Mouse (Mus musculus) cerebellum, postnatal 10 days (tissue): ENCODE measurements around the gene Gm20388.

ENCODE experiments used
- DNase-seq, 2 experiments: peaks; one replicate each; pipeline ENCODE4 v3.0.0; 2021; ENCODE audit warnings: mixed read lengths in 2 of 2

Gene Gm20388

DNA sequence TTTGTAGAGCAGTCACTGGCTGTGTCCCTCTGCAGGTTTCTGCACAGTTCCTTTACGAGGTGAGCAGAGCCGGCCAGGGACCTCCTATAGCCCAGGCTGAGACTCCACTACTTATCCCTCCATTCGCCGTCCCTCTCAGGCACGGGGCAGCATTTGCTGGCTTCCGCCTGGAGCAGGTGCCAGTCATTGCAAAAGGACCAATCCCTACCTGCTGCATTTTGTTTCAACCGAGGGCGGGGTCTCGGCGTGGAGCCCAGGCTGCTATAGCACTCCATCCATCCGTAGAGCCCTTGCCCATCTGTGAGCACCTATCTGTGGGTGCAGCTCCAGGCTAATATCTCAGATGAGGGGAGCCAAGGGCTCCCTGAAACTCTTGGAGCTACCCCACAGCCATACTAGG lies 2759.4 kb downstream of the Gm20388 start:
- peak in 1 of 2 experiments; percentile 52 for DNase-seq

DNA sequence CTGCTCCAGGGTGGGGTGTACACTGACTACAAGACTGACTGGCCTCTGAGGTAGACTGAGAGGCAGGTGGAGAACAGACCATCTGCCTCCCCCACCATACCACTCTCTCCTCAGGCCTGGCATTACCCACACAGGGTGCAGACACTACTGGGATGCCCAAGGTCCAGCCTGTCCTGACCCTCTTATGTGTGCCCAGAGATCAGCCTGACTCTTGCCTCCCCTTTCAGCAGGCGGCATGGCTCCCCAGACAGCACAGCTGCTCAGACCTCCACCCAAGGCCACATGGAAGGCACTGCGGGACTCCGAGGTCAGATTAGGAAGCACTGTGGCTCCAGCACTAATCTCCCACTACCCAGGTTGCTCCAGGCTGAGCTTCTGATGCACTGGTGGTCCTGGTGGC lies 2760.1 kb downstream of the Gm20388 start:
- no peak for DNase-seq

DNA sequence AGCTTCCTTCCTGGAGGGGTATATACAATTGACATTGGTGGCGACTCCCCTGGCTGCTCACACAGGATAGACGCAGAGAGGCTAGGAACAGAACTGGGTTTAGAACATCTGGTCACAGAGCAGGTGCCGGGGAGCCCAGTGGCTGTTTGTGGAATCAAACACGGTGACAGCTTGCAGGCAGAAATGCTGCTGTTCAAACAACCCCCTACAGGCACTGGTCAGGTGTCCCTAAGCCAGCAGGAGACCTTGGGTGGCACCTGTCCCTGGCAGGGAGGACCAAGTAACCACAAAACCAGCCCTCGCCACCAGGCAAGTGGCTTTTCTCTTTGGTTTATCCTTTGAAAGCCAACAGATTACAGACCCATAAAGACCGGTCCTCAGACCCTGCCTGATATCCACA lies 2761.3 kb downstream of the Gm20388 start:
- peak in 1 of 2 experiments; percentile 47 for DNase-seq

DNA sequence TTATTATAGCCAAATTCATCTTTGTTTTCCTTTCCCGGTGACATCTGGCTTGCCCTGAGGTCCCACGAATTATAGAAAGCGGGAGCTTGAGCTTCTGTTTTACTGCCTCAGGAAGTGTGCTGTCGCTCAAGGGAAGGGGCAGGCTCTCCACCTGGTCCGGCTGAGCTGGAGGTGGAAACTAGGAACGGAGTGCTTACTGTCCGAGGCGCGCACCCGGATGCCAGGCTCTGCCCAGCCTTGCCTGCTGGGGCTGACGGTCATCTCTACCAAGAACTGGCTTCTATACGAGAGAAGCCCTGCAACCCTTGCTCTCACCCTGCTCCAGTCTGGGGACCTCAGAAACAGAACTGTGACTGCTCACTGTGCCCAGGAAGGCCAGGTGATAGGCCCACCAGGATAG lies 2763.3 kb downstream of the Gm20388 start:
- DNase-seq: peak; percentile 57 to 59

DNA sequence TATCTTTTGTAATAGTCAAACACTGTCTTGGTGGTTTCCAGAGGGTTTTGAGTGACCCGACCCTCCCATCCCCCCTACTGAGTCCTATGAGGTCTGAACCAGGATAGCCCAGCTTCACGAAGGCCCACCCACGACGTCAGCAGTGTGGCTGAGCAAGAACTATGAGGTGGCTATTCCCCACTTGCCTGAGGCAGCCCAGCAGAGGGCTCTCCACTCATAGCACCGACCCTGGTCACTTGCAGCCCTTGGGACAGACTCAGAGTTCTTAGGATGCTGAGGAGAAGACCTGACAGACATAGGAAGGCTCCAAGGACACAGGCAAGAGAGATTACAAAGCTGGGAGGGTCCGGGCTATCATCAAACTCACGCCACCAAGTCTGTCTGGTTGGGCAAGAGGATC lies 2764.4 kb downstream of the Gm20388 start:
- DNase-seq: peak; percentile 62 to 67

DNA sequence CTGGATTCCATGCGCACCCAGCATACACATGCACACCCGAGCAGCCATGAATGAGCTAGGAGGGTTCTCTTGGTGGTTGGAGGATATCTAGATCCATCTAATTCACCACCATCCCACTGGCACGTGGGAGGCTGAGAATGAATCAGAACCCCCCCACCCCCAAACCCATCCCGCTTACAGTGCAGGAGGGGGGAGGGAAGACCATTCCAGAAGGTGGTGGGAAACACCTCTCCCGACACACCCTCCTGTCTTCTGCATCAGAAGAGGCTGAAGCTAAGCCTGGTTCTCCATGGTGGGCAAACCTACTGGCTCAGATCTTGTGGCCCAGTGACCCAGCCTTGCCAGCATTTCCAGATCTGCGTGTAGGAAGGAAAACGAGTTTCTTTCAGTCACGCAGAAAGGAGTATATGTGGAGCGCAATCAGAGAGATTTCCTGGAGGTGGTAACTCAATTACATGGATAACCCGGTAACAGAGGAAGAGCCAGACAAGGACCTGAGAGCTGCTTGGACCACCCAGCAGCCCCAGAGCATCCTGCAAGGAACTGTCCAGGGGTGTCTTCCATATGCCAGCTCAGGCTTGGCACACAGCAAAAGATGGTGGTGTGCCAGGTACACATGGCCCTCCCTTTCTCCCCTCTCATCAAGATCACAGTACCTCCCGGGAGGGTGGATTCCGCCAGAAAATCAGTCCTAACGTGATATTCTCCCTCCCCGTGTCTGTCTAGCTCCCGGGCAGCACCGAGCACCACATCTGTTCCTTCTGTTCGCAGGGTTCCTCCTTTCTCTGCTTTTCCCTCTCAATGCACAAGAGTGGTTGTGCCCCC lies 2765.2 kb downstream of the Gm20388 start:
- DNase-seq: peak; percentile 75 to 87

DNA sequence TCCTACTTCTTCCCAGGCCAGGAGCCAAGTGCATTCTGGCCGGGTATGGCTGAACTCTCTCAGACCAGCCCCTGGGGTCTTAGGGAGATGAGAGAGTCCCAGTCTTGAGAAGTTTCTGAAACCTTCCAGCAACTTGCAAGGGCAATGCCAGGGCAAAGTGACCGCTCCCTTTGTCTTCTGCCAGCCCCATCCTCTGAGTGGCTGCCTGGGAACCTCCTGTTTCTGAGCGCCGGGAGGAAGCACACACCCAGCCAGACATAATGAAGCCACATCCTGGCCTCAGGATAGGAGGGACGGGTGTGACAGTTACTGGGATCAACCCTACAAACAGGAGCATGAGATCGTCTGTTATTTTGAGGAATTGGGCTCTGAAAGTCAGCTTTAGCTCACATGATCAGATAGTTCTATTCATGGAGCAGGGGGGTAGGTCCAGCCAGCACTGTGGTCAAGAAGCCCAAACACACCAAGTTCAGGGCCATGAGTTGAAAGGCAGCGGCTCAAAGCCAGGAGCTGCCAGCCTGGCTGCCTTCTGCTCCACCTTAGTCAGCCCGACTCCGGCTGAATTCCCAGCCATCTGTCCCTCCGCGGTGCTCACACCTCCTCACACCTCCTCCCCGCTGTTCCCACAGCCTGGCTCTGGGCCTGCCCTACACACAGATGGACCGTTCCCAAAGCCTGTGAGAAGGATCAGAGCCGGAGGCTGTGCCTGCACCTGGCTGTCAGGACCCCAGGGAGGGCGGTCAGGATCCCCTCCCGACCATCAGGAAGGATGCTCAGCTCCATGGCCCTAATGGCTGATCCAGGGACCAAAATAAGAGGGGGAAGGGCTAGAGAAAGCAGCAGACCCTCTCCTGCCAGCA lies 2766.2 kb downstream of the Gm20388 start:
- DNase-seq: peak; percentile 97 to 98

DNA sequence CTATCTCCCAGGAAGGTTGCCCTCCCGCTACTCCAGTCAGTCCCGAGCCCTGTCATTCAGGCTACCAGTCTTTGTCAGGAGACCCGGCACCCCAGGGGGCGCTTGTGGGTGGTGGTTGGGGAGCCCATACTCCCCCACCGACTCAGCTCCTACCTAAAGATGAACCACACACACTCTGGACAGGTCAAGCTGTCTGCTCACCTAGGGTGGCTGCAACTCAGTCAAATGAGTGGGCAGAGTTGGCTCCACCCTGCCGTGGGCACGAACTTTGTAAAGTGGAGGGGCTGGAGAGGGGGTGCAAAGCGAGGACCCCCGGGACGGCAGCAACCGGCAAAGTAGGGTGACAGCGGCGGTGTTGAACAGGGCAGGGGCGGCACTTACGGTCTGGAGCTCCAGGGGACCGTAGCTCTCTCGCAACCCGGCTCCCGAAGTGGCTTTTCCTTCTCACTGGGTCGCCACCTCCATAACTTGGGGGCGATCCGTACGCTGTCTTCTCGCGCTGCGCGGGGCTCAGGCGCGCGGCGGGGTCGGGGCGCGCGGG lies 2766.9 kb downstream of the Gm20388 start:
- DNase-seq: no peak

DNA sequence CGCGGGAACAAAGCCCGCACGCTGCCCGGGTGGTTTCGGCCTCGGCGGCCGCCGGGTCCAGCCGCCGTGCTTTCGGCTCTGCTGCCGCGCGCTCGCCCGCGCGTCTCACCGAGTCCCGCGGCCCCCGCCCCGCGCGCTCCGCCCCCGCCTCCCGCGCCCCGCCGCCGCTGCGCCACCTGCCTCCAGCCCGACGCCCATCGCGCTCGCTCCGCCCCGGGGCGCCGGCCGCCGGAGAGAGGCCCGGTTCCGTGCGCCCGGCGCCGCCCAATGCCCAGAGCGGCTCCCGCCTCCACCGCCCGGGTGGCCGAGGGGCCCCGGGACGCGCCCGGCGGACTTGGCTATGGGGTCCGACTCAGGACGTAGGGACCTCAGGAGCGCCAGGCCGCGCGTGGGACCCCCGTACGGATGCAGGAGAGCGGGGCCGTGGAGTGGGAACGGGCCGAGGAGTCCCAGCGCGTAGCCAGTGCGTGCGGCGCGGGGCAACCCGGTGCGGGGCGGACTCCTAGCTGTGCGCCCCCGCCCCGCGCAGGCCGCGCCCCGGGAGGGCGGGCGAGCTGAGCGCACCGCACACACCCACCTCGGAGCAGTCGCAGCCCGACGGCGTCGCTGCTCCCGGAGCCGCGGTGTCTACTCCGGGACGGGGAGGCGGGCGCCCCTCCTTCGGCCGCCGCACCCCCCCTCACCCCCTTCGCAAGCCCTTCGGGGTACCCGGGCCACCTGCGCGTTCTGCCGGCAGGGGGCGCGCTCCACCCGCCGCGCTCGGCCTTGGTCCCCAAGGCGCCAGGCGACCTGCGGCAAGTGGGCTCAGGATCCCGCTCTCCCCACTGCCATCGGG lies 2767.6 kb downstream of the Gm20388 start:
- peak; percentile 95 to 96 for DNase-seq

DNA sequence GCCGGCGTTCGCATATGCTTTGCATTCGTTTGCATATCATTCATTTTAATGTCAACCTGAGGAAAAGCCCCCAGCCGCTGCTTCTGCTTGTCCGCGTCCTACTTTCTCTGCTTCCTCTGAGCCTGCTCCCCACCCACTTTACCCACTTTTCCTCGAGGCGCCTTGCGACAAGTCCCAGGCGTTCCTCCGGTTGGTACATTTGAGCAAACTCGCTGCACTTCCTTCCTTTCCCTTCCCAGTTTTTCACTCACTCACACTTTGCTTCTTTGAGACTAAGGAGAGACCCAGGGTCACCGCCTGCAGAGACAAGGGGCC lies 2768.2 kb downstream of the Gm20388 start:
- DNase-seq: no peak

DNA sequence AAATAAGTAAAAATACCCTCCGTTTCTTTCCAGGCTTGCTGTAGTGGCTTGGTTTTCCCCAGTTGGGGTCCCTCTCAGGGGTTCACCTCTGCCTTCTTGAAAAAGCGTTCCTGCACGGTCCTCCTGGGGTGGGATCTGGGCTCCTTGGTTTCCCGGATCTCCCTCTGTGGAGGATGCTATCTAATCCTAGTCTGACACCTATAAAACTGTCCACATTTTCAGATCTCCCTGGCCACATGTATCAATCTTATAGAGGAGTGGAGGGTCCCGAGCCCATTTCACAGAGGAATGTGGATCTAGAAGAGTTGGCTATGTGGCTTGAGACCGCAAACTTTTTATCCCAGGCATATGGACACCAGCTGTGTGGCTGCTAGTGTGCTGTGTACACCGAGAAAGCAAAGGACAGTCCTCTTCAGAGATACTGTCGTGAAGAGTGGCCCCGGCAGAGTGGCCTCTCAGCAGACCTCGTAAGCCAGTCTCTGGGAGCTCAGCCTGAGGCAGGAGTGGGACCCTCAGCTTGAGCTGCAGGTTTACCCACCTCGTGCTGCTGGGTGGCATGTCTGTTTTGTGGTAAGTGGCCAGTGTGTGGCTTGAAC lies 2768.8 kb downstream of the Gm20388 start:
- peak in 1 of 2 experiments; percentile 34 for DNase-seq

DNA sequence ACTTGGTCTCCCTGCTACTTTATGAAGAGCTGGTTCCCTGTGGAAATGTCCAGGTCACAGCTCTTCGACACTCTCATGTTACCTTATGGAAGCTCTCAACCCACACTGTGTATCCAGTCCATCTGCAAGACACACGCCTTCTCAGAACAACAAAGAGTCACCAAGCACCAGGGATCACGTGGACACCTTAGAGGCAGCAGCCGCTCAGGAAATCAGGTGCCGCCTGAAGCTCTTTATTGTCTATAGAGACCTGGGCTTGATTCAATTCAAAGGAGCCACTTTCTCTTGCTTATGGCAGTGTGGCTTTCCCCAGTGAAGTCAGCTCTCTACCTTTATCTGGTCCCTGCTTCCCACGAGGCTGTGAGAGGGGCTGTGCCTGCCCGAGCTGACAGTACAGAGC lies 2769.5 kb downstream of the Gm20388 start:
- peak in 1 of 2 experiments; percentile 20 for DNase-seq

DNA sequence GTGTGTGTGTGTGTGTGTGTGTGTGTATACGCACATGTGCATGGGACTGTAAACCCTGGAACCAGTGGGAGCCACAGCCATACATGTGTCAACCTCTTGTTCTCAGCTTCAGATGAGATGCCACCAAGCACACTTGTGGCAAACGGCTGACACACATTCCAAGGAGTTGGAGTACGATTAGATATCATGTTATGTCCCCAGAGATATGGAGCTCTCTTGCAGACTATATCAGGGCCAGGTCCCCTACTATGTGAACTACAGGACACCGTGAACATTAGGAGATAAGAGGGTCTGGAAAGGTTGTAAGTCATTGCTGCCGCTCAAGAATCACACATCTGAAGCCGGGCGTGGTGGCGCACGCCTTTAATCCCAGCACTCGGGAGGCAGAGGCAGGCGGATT lies 2772.2 kb downstream of the Gm20388 start:
- DNase-seq: no peak

DNA sequence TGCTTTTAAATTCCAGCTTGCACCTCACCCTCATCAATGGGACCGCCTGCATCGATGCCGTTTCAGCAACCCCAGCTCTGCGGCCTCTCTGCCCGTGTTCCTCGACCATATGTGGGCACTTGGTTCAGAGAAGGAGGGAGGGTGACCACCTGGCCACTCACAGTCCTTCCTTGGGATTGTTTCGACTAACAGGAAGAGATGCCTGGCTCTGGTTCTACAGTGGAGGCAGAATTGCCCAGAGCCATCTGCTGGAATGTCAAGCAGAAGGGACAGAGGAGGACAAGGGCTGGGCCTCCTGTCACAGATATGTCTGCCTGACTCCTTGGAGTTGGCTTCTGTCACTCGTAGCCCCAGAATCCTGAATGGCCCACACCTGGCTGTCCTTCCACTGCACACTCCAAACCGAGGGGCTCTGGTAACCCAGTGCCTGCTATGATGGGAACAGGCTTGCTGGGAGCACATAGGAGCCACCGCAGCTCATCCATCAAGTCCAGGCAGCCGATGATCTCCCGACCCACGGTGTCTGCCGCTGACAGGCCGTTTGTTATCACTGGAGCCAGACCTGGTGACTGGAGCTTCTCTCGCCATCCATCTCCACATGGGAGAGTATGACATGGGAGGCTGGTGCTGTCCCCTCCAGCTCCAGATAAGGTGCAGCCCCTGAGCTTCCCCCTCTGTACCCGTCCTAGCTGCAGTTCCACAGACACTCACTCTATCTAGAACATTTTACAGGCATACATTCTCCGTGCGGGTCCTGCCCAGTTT lies 2774.6 kb downstream of the Gm20388 start:
- peak in 1 of 2 experiments; percentile 51 for DNase-seq

DNA sequence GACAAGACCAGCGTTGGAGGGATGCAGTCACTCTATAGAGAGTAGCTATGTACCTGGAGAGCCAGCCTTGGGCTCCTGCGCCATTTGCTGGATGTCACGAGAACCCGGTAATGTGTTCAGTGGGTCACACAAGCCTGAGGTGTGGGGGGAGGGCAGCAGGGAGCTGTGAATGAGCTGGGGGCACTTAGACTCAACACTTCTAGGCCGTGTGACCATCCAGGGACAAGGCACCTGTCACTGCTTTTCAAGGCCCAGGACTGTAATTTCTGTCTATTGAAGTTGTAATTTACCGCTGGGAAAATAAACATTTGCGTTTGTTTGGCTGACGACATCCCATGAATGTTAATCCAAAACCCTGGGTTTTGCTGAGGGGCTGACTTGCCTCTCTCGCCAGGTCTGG lies 2776.2 kb downstream of the Gm20388 start:
- no peak for DNase-seq

DNA sequence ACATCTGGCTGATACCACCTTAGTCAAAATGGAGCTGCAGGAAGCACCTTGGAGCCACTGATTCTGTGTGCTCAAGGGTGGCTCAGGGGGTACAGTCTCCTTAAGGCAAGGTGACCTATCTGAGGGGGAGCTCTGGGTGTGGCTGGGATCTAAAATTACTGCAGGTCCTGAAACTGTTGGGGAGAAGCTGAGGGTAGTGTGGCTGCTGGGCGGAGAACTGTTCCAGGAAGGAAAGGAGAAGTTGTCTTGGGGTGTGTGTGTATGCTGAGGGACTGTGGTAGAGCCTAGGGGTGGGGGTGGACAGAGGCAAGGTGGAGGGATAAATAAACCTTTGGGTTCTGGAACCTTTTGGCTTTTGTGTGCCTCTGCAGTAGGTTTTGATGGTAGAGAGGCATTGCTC lies 2778.7 kb downstream of the Gm20388 start:
- DNase-seq: no peak

DNA sequence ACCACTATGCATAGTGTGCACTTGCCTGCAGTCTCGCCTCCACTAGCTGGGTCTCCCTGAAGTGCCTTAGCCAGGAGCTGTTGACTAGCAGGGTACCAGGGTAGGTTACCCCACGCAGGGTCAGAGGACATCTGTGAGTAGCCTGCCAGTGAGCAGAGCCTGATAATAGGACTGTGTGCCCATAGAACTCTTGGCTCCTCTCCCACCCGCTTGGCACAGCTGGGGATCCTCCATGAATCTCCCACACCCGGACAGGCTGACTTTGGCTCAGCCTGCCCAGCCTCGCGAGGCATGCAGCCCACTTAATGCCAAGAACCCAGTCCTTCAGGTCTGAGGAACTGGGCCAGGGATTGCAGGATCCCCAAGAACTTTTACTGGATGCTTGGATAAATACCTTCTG lies 2780.4 kb downstream of the Gm20388 start:
- DNase-seq: peak; percentile 69 to 81

DNA sequence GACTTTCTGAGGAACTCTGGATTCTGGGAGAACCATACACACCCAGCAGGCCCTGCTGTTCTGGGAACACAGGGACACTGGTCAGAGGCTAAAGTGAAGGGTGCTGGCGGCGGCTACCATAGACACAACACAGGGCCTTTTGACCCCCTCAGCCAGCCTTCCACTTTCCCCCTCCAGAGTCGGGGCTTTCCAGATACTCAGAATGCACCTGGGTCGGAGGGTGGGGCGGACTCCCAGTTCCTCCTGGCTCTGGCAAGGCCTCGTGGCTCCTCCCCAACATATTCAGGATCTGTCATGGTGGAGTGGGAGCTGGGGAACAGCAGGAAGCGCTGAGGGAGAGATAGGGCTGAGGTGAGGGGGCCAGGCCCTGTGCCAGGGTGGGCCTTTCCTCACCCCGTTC lies 2781.5 kb downstream of the Gm20388 start:
- no peak for DNase-seq

DNA sequence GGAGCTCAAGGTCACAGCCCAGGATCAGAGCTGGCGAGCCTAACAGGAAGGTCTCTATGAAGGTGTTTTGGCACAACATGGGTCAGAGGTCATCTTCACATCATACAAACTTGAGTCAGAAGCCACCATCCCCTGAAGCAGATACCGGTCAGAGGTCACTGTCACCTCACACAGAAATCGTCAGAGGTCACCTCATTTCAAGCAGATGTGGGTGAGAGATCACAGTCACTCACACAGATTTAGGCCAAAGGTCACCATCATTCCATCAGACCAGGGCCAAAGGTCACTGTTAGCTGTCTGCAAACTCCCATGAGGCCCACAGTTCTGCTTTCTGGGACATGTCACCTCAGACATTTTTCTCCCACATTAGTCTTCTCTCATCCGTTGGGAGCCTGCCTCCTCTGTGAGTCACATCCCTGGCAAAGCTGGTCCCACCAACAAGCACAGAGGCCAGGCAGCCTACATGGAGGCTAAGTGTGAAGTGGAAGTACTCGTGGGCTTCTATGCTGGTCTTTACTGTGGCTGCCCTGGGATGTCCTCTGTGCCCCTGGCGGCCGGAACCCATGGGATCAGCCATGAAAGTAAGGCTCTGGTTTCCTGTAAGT lies 2784.9 kb downstream of the Gm20388 start:
- no peak for DNase-seq

DNA sequence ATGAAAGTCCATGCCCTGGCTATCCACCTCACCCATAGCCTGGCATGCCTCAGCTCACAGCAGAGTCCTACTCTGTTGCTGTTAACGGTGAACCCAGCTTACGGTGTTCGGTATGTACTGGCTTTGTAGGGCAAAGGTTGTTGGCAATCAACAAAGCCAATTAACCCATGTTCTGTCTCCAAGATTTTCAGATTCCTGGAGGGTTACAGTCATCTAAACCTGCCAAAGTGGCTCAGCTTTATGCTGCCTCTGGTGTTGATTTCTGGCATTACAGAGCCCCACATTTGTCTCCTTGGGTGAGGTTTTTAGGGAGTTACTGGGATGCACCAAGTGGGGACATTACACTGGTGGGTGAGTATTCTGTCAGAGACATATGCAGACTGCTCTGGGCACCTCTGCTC lies 2786.5 kb downstream of the Gm20388 start:
- DNase-seq: peak; percentile 66 to 82

DNA sequence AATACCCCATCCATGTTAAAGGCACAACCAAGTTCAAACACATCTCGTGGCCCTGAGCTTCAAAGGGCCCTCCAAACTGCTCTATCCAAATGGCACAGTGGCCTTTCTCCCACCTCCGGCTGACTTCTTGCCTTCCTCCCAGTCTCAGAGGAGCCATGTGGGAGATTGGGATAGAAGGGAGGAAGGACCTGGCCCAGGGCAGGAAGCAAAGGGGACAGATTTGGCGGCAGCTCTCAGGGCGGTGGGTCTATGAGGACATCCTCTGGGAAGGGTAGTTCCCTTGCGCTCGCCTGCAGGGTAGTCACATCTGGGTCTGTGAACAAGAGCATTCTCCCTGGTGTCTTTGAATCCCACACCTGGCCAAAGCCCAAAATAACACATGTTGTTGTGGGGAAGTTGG lies 2786.9 kb downstream of the Gm20388 start:
- DNase-seq: no peak
